Mouse (Mus musculus): ENCODE data around the gene Il1rap. TPM values are rescaled to one million over a fixed set of nuclear protein-coding genes. Genes with fewer than 3 reads are reported as not detected.

Gene Il1rap
- total and polyA plus RNA-seq, 2 experiments from 2014 or later = 10.6 to 15.5 TPM

DNA sequence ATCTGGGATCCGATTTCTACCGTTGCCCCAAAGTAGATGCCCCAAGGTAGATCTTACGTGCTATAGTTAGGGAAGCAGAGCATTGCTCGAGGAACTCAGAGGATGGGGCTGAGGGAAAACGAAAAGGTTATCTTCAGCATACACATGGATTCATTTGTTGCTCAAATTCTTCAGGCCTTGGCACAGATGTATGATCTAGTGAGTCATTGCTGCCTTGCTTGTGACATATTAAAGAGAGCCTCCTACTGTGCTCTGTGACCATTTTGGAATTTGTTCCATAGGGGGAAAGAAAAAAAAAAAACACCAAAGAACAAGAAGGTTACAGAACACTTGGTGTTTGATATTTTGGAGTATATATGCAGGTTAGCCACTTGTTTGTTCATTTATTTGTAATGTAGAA lies 4.3 kb downstream of the Il1rap start:
- WGBS = 94% methylated on average over 5 of the region's 5 CpGs
- H3K4me3 ChIP-seq (ENCODE audit: low read length) = no peak overlapping the region
- ATAC-seq = no peak

DNA sequence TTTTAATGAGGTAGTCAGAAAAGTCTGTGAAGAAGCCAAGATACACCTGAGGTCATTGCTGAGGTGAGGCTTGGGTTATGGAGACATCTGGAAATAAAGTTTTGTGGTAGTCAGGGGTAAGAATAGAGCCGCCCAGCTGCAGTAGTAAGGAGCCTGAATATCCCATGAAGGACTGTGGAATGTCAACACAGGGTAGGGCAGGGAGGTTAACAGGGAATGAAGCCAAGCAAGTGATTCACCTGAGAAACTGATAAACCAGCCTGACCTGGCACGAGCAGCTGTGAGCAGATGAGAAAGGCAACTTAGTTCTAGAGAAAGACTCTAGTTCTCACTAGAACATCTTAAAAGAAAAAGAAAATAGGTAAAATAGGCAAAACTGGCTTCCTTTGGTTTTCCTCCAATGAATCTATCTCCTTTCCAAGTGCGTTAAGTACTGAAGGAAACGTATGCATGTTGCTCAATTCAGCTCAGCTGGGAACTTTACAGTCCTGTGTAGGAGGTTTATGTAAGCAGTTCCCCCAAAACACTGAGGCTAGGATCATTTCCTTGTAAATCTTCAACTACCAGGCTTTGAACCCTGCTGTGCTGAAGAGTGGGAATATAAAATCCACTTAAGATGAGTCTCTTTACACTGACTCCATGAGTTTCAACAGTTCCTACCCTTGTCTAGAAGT lies 9.5 kb downstream of the Il1rap start:
- Histone ChIP-seq H3K36me3 (ENCODE audit: insufficient read depth, low read length) (no peaks in the 10 kb centered on the region), H3K4me1 (ENCODE audit: insufficient read depth, low read length) (no peaks in the 10 kb centered on the region), H3K9me3 (ENCODE audit: low read length) (no peaks in the 10 kb centered on the region), H3K27me3 (ENCODE audit: insufficient read depth, low read length) (no peaks in the 10 kb centered on the region), H3K9ac (replicated peaks; ENCODE audit: low read length) (no peak overlapping the region), H3K4me2 (ENCODE audit: low read depth, low read length) (no peak overlapping the region), H3K4me3 (ENCODE audit: low read length) (no peak overlapping the region), H3K27ac (no peak overlapping the region)
- no peak for ATAC-seq
- no peak for TF ChIP-seq CTCF (IDR thresholded peaks at IDR 0.05; ENCODE audit: low read depth)
- DNase-seq (ENCODE audit: low spot score) = no peak
- WGBS = 77% methylated on average over 4 of the region's 4 CpGs

More for the DNA sequence above, 4.3 kb downstream of the Il1rap start:
- no peak overlapping the region for H3K4me2 ChIP-seq (ENCODE audit: low read depth, low read length)
- no peak overlapping the region for H3K9ac ChIP-seq (replicated peaks; ENCODE audit: low read length)
- H3K9me3 ChIP-seq (ENCODE audit: low read length) = no peaks in the 10 kb centered on the region
- no peaks in the 10 kb centered on the region for H3K36me3 ChIP-seq (ENCODE audit: insufficient read depth, low read length)
- DNase-seq (ENCODE audit: low spot score) = no peak
- H3K27me3 ChIP-seq (ENCODE audit: insufficient read depth, low read length) = no peaks in the 10 kb centered on the region
- H3K27ac ChIP-seq = no peak overlapping the region
- TF ChIP-seq CTCF (IDR thresholded peaks at IDR 0.05; ENCODE audit: low read depth) = no peak
- no peaks in the 10 kb centered on the region for H3K4me1 ChIP-seq (ENCODE audit: insufficient read depth, low read length)

DNA sequence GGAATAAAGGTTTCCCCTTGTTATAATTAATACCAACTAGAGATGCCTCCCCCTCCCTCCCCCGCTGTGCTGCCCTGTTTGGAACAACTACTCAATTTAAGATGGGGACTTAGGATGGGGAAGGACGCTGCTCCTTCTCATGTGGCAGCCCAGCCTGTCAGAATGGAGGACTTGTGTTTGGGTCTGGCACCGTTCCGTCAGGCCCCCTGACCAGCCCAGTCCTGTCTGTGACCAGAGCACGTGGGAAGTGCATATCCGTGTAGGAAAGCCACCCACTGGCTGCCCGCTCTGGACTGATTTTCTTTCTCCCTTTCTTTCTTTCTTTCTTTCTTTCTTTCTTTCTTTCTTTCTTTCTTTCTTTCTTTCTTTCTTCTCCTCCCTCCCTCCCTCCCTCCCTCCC lies 14.9 kb downstream of the Il1rap start:
- no peak for TF ChIP-seq CTCF (IDR thresholded peaks at IDR 0.05; ENCODE audit: low read depth)
- H3K4me2 ChIP-seq (ENCODE audit: low read depth, low read length) = 0 out of 2 replicates have a peak overlapping the region, but pooled peaks have one; percentile 10
- no peaks in the 10 kb centered on the region for H3K27me3 ChIP-seq (ENCODE audit: insufficient read depth, low read length)
- no peak overlapping the region for H3K27ac ChIP-seq
- 40% methylated on average over 7 of the region's 7 CpGs for WGBS
- H3K36me3 ChIP-seq (ENCODE audit: insufficient read depth, low read length) = no peaks in the 10 kb centered on the region
- ATAC-seq = peak; percentile 78; the same call in 1 of the 2 replicates
- H3K9me3 ChIP-seq (ENCODE audit: low read length) = no peaks in the 10 kb centered on the region
- peak; percentile 27 for DNase-seq (ENCODE audit: low spot score)
- no peak overlapping the region for H3K4me3 ChIP-seq (ENCODE audit: low read length)
- H3K9ac ChIP-seq (replicated peaks; ENCODE audit: low read length) = no peak overlapping the region
- H3K4me1 ChIP-seq (ENCODE audit: insufficient read depth, low read length) = no peaks in the 10 kb centered on the region

GRCm38 (mm10) chr16:26597307-26597706 lies 15.8 kb downstream of the Il1rap start:
- Histone ChIP-seq H3K4me3 (ENCODE audit: low read length) (no peak overlapping the region), H3K36me3 (ENCODE audit: insufficient read depth, low read length) (no peaks in the 10 kb centered on the region), H3K9me3 (ENCODE audit: low read length) (no peaks in the 10 kb centered on the region), H3K4me2 (ENCODE audit: low read depth, low read length) (0 out of 2 replicates have a peak overlapping the region, but pooled peaks have one; percentile 10), H3K4me1 (ENCODE audit: insufficient read depth, low read length) (no peaks in the 10 kb centered on the region), H3K27ac (no peak overlapping the region), H3K27me3 (ENCODE audit: insufficient read depth, low read length) (no peaks in the 10 kb centered on the region), H3K9ac (replicated peaks; ENCODE audit: low read length) (no peak overlapping the region)
- ATAC-seq = no peak
- TF ChIP-seq CTCF (IDR thresholded peaks at IDR 0.05; ENCODE audit: low read depth) = no peak
- 65% methylated on average over 7 of the region's 7 CpGs for WGBS
- DNase-seq (ENCODE audit: low spot score) = peak; percentile 42

GRCm38 (mm10) chr16:26598591-26598990 lies 17.1 kb downstream of the Il1rap start:
- DNase-seq (ENCODE audit: low spot score) = no peak
- no peaks in the 10 kb centered on the region for H3K4me1 ChIP-seq (ENCODE audit: insufficient read depth, low read length)
- 76% methylated on average over 5 of the region's 5 CpGs for WGBS
- no peaks in the 10 kb centered on the region for H3K9me3 ChIP-seq (ENCODE audit: low read length)
- H3K9ac ChIP-seq (replicated peaks; ENCODE audit: low read length) = no peak overlapping the region
- H3K4me3 ChIP-seq (ENCODE audit: low read length) = no peak overlapping the region
- no peaks in the 10 kb centered on the region for H3K36me3 ChIP-seq (ENCODE audit: insufficient read depth, low read length)
- H3K27ac ChIP-seq = no peak overlapping the region
- no peak overlapping the region for H3K4me2 ChIP-seq (ENCODE audit: low read depth, low read length)
- no peak for ATAC-seq
- no peak for TF ChIP-seq CTCF (IDR thresholded peaks at IDR 0.05; ENCODE audit: low read depth)
- H3K27me3 ChIP-seq (ENCODE audit: insufficient read depth, low read length) = no peaks in the 10 kb centered on the region

DNA sequence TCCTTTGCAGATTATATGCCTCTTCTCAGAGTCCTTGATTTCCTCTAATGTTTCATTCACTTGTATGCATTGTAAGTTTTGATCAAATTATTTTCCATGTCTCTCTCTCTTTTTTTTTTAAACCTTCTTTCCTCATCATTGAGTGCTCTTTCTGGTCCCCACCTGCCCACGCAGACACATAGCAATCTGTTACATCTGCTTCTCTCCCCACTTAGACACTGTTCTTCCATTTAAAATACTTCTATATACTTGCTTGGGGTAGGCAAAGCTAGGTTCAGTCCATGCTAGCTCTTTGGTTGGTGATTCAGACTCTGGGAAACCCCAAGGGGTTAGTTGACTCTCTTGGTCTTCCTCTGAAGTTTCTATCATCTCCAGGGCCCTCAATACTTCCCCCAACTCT lies 20.0 kb downstream of the Il1rap start:
- TF ChIP-seq CTCF (IDR thresholded peaks at IDR 0.05; ENCODE audit: low read depth) = no peak
- Histone ChIP-seq H3K4me1 (ENCODE audit: insufficient read depth, low read length) (no peaks in the 10 kb centered on the region), H3K9me3 (ENCODE audit: low read length) (no peaks in the 10 kb centered on the region), H3K9ac (replicated peaks; ENCODE audit: low read length) (no peak overlapping the region), H3K36me3 (ENCODE audit: insufficient read depth, low read length) (no peaks in the 10 kb centered on the region), H3K4me3 (ENCODE audit: low read length) (no peak overlapping the region), H3K27me3 (ENCODE audit: insufficient read depth, low read length) (no peaks in the 10 kb centered on the region), H3K27ac (no peak overlapping the region), H3K4me2 (ENCODE audit: low read depth, low read length) (no peak overlapping the region)
- 95% methylated on average over 1 of the region's 1 CpGs for WGBS
- ATAC-seq (no peak), DNase-seq (ENCODE audit: low spot score) (no peak)

GRCm38 (mm10) chr16:26604621-26605020 lies 23.1 kb downstream of the Il1rap start:
- Histone ChIP-seq H3K4me3 (ENCODE audit: low read length) (no peak overlapping the region), H3K9ac (replicated peaks; ENCODE audit: low read length) (no peak overlapping the region), H3K4me2 (ENCODE audit: low read depth, low read length) (no peak overlapping the region), H3K27me3 (ENCODE audit: insufficient read depth, low read length) (no peaks in the 10 kb centered on the region), H3K36me3 (ENCODE audit: insufficient read depth, low read length) (no peaks in the 10 kb centered on the region), H3K27ac (no peak overlapping the region), H3K9me3 (ENCODE audit: low read length) (no peaks in the 10 kb centered on the region), H3K4me1 (ENCODE audit: insufficient read depth, low read length) (no peaks in the 10 kb centered on the region)
- 83% methylated on average over 3 of the region's 3 CpGs for WGBS
- DNase-seq (ENCODE audit: low spot score) (no peak), ATAC-seq (no peak)
- TF ChIP-seq CTCF (IDR thresholded peaks at IDR 0.05; ENCODE audit: low read depth) = no peak

Measured in hindbrain, postnatal 0 days (tissue).